Mouse (Mus musculus) C2C12 (cell line): ENCODE results near the gene Cnnm2. TPM values are rescaled to one million over a fixed set of nuclear protein-coding genes. Genes with fewer than 3 reads are reported as not detected.

Experiments used
- H3K27me3 ChIP-seq: one replicate; pipeline ENCODE4 v1.6.1; 2011; ENCODE audit not compliant: control insufficient read depth, insufficient read depth, insufficient read length
- H3K36me3 ChIP-seq: one replicate; pipeline ENCODE4 v1.6.1; 2011; ENCODE audit not compliant: control insufficient read depth, insufficient read depth
- H3K4me3 ChIP-seq: one replicate; pipeline ENCODE4 v1.5.1; 2011; ENCODE audit warnings: mild to moderate bottlenecking, control low read depth; ENCODE audit not compliant: poor library complexity, insufficient read depth, severe bottlenecking
- H3K79me2 ChIP-seq: one replicate; pipeline ENCODE4 v1.6.1; 2011; ENCODE audit not compliant: control insufficient read depth, insufficient read depth
- H3K79me3 ChIP-seq: one replicate; pipeline ENCODE4 v1.6.1; 2011; ENCODE audit warnings: low read depth, control low read depth
- H3ac ChIP-seq: one replicate; pipeline ENCODE3; 2011; ENCODE audit warnings: low read depth; ENCODE audit not compliant: control insufficient read depth, insufficient read length
- CEBPB ChIP-seq: IDR thresholded peaks from one replicate; pipeline ENCODE4 v1.6.1; 2011; ENCODE audit warnings: low read depth, mild to moderate bottlenecking, control low read depth, moderate library complexity
- CTCF ChIP-seq: IDR thresholded peaks from one replicate; pipeline ENCODE4 v1.5.1; 2011; ENCODE audit not compliant: control insufficient read depth, insufficient read depth, insufficient read length
- FOSL1 ChIP-seq: IDR thresholded peaks from one replicate; pipeline ENCODE4 v1.8.0; 2011; ENCODE audit warnings: mild to moderate bottlenecking, low read length; ENCODE audit not compliant: poor library complexity, insufficient read depth, severe bottlenecking
- MAX ChIP-seq: IDR thresholded peaks from one replicate; pipeline ENCODE4 v1.6.1; 2011; ENCODE audit warnings: mild to moderate bottlenecking, control low read depth
- MYOD1 ChIP-seq: IDR thresholded peaks from one replicate; pipeline ENCODE4 v1.6.1; 2011; ENCODE audit warnings: low read depth; ENCODE audit not compliant: control insufficient read depth, insufficient read length
- MYOG ChIP-seq: IDR thresholded peaks from one replicate; pipeline ENCODE4 v1.6.1; 2011; ENCODE audit not compliant: control insufficient read depth, insufficient read length; ENCODE audit errors: extremely low read depth
- USF1 ChIP-seq: IDR thresholded peaks from one replicate; pipeline ENCODE4 v1.6.1; 2011; ENCODE audit warnings: low read depth, mild to moderate bottlenecking, control low read depth, moderate library complexity
- polyA plus RNA-seq: library from polyadenylated mRNA; unstranded; fragments of >200 nt; fragmentation: generic; extraction: Trizol; gene quantifications from one replicate; pipeline ENCODE4 v1.2.1, GENCODE M21; 2012; ENCODE audit warnings: missing spikeins

The Cnnm2 gene
- polyA plus RNA-seq, 1 experiment = 4.1 TPM

GRCm38 (mm10) chr19:46846459-46846858 is 85.1 kb downstream of the Cnnm2 start:
- Histone ChIP-seq H3K79me2 (no peaks in the 10 kb centered on the region), H3K79me3 (no peaks in the 10 kb centered on the region), H3K4me3 (no peak overlapping the region), H3K36me3 (no peaks in the 10 kb centered on the region), H3ac (no peak overlapping the region), H3K27me3 (no peaks in the 10 kb centered on the region)
- TF ChIP-seq MYOG (no peak), MYOD1 (peak; percentile 96), CTCF (no peak), FOSL1 (peak; percentile 12)

GRCm38 (mm10) chr19:46848381-46849268 is 87.2 kb downstream of the Cnnm2 start:
- H3K79me2 ChIP-seq = no peaks in the 10 kb centered on the region
- TF ChIP-seq FOSL1 (no peak), MAX (no peak), USF1 (no peak), CEBPB (no peak), CTCF (no peak), MYOG (no peak), MYOD1 (no peak)
- no peaks in the 10 kb centered on the region for H3K79me3 ChIP-seq
- H3K36me3 ChIP-seq = no peaks in the 10 kb centered on the region
- H3ac ChIP-seq = no peak overlapping the region
- no peak overlapping the region for H3K4me3 ChIP-seq
- H3K27me3 ChIP-seq = no peaks in the 10 kb centered on the region

DNA sequence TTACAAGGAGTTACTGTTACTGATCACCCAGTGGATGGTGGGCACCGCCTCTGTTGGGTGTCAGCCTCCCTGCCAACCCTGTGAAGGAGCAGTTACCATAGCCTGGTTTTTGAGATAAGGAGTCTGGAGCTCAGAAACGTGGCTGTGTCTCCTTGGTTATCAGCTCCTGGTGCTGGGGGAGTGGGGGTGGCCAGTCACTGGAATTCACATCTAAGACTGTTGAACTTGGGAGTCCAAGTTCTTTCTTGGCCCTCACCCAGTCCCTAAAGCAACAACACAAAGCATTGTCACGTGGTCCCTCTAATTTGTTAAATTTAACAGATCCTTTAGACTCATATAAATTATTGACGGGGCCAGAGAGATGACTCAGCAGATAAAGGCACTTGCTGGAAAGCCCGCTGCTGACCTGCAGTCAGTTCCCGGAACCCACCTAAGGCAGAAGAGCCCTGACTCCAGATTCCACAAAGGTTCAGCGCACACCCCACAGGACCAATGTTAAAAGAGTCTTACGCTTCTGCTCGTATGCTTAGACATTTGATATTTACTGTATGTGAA is 88.1 kb downstream of the Cnnm2 start:
- no peak overlapping the region for H3K4me3 ChIP-seq
- H3K36me3 ChIP-seq = no peaks in the 10 kb centered on the region
- H3K27me3 ChIP-seq = no peaks in the 10 kb centered on the region
- H3K79me3 ChIP-seq = no peaks in the 10 kb centered on the region
- no peak overlapping the region for H3ac ChIP-seq
- H3K79me2 ChIP-seq = no peaks in the 10 kb centered on the region
- TF ChIP-seq MAX (no peak), CEBPB (no peak), MYOD1 (no peak), FOSL1 (no peak), USF1 (no peak), MYOG (no peak), CTCF (no peak)

DNA sequence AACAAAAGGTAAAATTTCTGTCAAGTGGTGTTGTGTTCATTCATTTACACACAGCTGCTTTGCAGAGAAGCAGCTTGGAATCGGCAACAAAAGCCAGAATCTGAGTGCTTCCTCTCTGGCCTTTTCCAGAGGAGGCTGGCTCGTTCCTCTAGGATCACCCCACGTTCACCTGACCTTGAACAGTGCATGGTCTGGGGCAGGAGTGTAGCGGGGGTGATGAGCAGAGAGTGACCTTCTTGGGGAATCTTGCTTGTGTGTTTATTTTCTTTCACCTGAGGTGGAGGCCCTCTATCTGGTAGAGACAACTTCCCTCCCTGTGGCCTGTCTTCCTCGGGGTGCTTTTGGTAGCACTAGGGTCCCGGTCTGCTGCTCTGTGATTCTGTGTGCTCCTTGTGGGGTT is 94.8 kb downstream of the Cnnm2 start:
- TF ChIP-seq MYOD1 (no peak), CTCF (no peak), FOSL1 (no peak)
- no peaks in the 10 kb centered on the region for H3K27me3 ChIP-seq
- H3ac ChIP-seq = no peak overlapping the region
- H3K4me3 ChIP-seq = no peak overlapping the region
- H3K79me3 ChIP-seq = no peaks in the 10 kb centered on the region
- H3K36me3 ChIP-seq = no peaks in the 10 kb centered on the region
- H3K79me2 ChIP-seq = no peaks in the 10 kb centered on the region

GRCm38 (mm10) chr19:46856780-46857179 is 95.4 kb downstream of the Cnnm2 start:
- Histone ChIP-seq H3K27me3 (no peaks in the 10 kb centered on the region), H3K79me3 (no peaks in the 10 kb centered on the region), H3ac (no peak overlapping the region), H3K79me2 (no peaks in the 10 kb centered on the region), H3K4me3 (no peak overlapping the region), H3K36me3 (no peaks in the 10 kb centered on the region)
- TF ChIP-seq CTCF (no peak), FOSL1 (no peak), MYOD1 (no peak), USF1 (no peak), CEBPB (no peak), MAX (no peak), MYOG (no peak)
